Mouse (Mus musculus) kidney, adult 2 months (tissue): ENCODE data around the gene Dstyk.

ENCODE experiments used
- CTCF ChIP-seq: fragments of 200-500 bp; conservative IDR thresholded peaks from 2 replicates; pipeline ENCODE4 v1.5.1; 2011; ENCODE audit warnings: low read depth, mild to moderate bottlenecking, control low read depth, low read length, moderate library complexity, mixed read lengths; ENCODE audit not compliant: insufficient read depth, insufficient read length
- POLR2A ChIP-seq: fragments of 200-500 bp; IDR thresholded peaks from one replicate; pipeline ENCODE4 v1.6.1; 2011; ENCODE audit warnings: low read depth, low read length, control low read depth

DNA sequence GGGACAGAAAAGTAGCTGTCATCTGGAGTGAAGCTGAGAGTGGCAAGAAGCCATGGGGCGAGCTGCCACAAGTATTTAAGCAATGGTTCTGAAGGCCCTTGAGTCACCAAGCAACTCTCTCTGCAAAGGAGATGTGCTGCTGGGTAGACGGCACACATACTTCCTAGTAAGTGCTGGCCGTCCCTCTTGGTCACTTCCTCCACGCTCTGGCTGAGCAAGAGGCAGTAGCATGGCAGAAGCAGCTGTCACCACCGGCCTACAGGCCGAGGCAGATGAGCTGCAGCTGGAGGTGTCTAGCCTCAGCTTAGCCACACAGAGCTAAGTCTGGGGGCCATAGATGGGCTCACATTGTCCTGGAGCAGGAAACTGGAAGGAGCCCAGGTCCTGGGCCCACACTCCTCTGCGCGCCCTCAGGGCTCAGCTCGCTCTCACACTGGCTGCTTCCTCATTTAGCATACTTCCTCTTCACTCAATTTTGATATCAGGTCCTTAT, 46.6 kb upstream of the Dstyk start:
- TF ChIP-seq CTCF (no peak), POLR2A (no peak)
